Mouse (Mus musculus) forebrain, embryonic 11.5 days (tissue): ENCODE measurements around the gene Ap2a2. TPM values are rescaled to one million over a fixed set of nuclear protein-coding genes. Genes with fewer than 3 reads are reported as not detected.

Experiments
- ATAC-seq: fragments of 200-750 bp; cut with Nextera tagmentation; replicated peaks from 2 replicates; pipeline ENCODE4 v1.8.0; 2017; ENCODE audit warnings: moderate TSS enrichment; ENCODE audit not compliant: low FRiP score
- DNase-seq: peaks from one replicate; pipeline ENCODE4 v3.0.0-alpha.2; 2017; ENCODE audit warnings: low spot score
- H3K27ac ChIP-seq: fragments of 300-500 bp; sonication (generic); 2 replicates; pipeline ENCODE4 v1.5.1; 2014; ENCODE audit warnings: low read depth, low read length
- H3K27me3 ChIP-seq: fragments of 300-500 bp; sonication (generic); 2 replicates; pipeline ENCODE4 v1.6.1; 2014; ENCODE audit warnings: mild to moderate bottlenecking, low read length, mixed read lengths; ENCODE audit not compliant: control insufficient read depth, insufficient read depth
- H3K36me3 ChIP-seq: fragments of 300-500 bp; sonication (generic); 2 replicates; pipeline ENCODE4 v1.6.1; 2014; ENCODE audit warnings: mild to moderate bottlenecking, low read length, moderate library complexity, mixed read lengths; ENCODE audit not compliant: control insufficient read depth, insufficient read depth
- H3K4me1 ChIP-seq: fragments of 300-500 bp; sonication (generic); replicated peaks from 2 replicates; pipeline ENCODE4 v1.6.1; 2014; ENCODE audit warnings: low read length, mixed read lengths; ENCODE audit not compliant: control insufficient read depth, insufficient read depth
- H3K4me2 ChIP-seq: fragments of 300-500 bp; sonication (generic); 2 replicates; pipeline ENCODE4 v1.6.1; 2014; ENCODE audit warnings: low read depth, mild to moderate bottlenecking, low read length, moderate library complexity, mixed read lengths; ENCODE audit not compliant: severe bottlenecking
- H3K4me3 ChIP-seq: fragments of 300-500 bp; sonication (generic); 2 replicates; pipeline ENCODE4 v1.5.1; 2014; ENCODE audit warnings: low read depth, low read length
- H3K9ac ChIP-seq: fragments of 300-500 bp; sonication (generic); 2 replicates; pipeline ENCODE4 v1.6.1; 2014; ENCODE audit warnings: low read length
- H3K9me3 ChIP-seq: fragments of 300-500 bp; sonication (generic); 2 replicates; pipeline ENCODE4 v1.6.1; 2016; ENCODE audit warnings: low read length, mixed read lengths; ENCODE audit not compliant: control insufficient read depth
- WGBS: fragments of 180-500 bp; shearing (Covaris S2); extraction: QIAGEN DNeasy Blood & Tissue Kit; methylation state at CpG from one replicate; pipeline ENCODE4 v1.1.7; 2014; 5-methylcytosine and 5-hydroxymethylcytosine counted together
- polyA plus RNA-seq: library from polyadenylated mRNA; unstranded; fragments of >200 nt; fragmentation: Nextera tagmentation; extraction: Ambion mirVana; gene quantifications from 2 replicates; pipeline ENCODE4 v1.2.1, GENCODE M21; 2014

The Ap2a2 gene
- polyA plus RNA-seq, 1 experiment from 2014 or later, result 106 TPM

DNA sequence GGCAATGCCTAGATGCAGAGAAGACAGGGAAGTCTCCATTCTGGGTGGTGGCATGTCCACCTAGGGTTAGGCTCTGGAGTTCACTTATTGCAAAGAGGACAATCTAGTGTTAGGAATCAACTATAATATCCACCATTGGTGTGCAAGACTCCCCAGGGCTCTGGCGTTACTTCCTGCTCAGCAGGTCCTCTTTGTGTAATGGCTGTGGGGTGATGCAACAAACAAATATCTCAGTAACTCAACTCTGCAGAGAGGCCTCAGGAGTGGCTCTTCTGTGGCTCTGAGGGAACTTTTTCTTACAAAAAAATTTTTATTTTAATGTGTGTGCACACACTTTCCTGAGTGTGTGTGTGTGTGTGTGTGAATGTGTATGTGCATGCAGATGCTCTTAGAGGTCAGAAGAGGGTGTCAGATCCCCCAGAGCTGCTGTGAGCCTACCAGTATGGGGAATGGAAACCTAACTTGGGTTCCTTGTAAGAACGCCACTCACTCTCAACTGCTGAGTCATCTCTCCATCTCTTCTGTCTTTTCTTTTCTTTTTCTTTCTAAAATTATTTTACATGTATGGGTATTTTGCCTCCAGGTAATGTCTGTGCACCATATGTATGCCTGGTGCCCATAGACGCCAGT is 12.4 kb upstream of the Ap2a2 start:
- Histone ChIP-seq H3K36me3 (no peaks in the 10 kb centered on the region), H3K4me1 (no peaks in the 10 kb centered on the region), H3K4me2 (no peak overlapping the region), H3K9me3 (no peaks in the 10 kb centered on the region), H3K4me3 (no peak overlapping the region), H3K9ac (no peak overlapping the region), H3K27ac (no peak overlapping the region), H3K27me3 (no peaks in the 10 kb centered on the region)
- 87% methylated on average over 3 of the region's 3 CpGs for WGBS
- DNase-seq (no peak), ATAC-seq (no peak)

DNA sequence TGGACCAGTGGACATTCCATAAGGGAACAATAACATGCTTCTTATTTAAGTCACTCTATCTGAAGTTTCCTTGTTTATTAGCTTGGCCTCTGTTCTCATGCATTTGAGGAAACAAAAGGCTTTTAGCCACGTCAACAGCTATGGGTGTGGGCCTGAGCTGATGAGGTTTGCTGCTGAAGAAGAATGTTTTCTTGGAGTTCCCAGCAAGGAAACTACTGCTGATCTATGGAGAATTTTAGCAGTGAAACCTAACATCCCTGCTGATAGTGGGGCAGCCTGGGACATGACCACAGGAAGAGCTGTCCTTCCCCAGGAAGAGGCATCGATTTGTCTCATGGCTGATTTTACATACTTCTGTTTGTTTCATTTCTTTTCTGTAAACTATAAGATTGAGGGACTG is 11.5 kb upstream of the Ap2a2 start:
- no peak for ATAC-seq
- Histone ChIP-seq H3K4me2 (no peak overlapping the region), H3K27ac (no peak overlapping the region), H3K4me1 (no peaks in the 10 kb centered on the region), H3K9me3 (no peaks in the 10 kb centered on the region), H3K4me3 (no peak overlapping the region), H3K36me3 (no peaks in the 10 kb centered on the region), H3K27me3 (no peaks in the 10 kb centered on the region), H3K9ac (no peak overlapping the region)
- WGBS, result 70% methylated on average over 2 of the region's 2 CpGs
- no peak for DNase-seq

DNA sequence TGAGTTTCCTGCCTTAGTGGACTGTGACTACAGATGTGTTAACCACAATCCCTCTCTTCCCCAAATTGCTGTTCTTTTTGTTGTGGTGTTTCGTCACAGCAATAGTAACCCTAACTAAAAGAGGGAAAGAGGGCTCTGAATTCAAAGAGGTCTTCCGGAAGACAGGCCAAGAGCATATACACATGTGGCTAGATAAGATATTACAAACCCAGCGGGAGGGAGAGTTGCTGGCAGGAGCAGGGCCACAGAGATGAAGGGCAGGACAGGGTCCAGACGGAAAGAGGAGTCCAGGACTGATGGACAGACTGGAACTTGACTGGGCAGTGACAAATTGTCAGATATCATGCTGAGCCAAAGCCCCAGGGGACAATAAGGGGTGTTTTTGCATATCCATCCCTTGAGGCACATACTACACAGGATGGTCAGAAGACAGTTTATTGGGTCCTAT is 3.6 kb upstream of the Ap2a2 start:
- no peaks in the 10 kb centered on the region for H3K9me3 ChIP-seq

DNA sequence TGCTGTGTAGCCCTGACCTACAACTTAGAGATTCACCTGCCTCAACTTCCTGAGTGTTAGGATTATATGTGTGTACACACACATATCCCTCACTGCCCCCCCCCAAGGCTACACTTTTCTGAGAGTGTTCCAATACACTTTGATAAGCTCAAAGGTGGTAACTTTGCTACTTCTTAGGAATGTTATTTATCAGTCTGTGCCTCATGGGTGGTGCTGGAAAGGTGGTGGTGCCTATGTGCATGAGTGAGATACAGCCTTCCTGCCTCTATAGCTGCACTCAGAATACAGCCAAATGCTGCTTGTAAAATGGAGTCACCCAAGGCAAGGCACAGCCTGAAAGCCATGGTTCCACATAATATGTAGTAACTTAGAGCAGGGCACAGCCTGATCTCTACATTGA is 3.0 kb upstream of the Ap2a2 start:
- Histone ChIP-seq H3K27ac (no peak overlapping the region), H3K4me3 (no peak overlapping the region), H3K27me3 (no peaks in the 10 kb centered on the region), H3K9me3 (no peaks in the 10 kb centered on the region), H3K36me3 (no peaks in the 10 kb centered on the region), H3K9ac (no peak overlapping the region), H3K4me1 (peaks cover 2% of the 10 kb centered on the region; the same call in 1 of the 2 replicates), H3K4me2 (no peak overlapping the region)
- DNase-seq (no peak), ATAC-seq (no peak)

More for the DNA sequence above, 3.6 kb upstream of the Ap2a2 start:
- H3K9ac ChIP-seq, result no peak overlapping the region
- H3K4me2 ChIP-seq, result no peak overlapping the region
- DNase-seq (no peak), ATAC-seq (no peak)
- no peaks in the 10 kb centered on the region for H3K27me3 ChIP-seq
- H3K4me3 ChIP-seq, result no peak overlapping the region
- no peak overlapping the region for H3K27ac ChIP-seq
- peaks cover under 1% of the 10 kb centered on the region; the same call in 1 of the 2 replicates for H3K4me1 ChIP-seq
- no peaks in the 10 kb centered on the region for H3K36me3 ChIP-seq
- WGBS, result 76% methylated on average over 4 of the region's 4 CpGs

DNA sequence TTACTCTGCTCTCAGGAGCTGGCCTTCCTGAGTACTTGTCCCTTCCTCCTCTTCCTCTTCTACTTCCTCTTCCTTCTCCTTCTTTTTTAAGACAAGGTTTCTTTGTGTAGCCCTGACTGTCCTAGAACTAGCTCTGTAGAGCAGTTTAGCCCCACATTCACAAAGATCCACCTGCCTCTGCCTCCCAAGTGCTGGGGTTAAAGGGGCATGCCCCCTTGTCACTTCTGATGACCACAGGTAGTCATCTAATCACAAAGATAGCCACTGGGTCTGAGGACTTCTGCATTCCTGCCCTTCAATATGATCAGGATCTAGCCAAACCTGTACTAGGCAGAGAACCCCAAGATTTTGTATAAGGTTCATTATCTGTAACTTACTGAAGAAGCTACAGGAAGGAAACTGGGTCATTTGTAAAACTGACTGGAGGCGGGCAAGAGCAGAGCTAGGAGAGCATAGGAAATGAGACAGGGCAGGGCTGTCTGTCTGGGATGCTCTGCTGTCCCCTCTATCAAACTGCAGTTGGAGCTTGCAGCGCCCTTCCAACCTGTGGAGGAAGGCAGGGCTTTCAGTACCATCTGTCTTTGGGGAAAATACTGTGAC is 2.1 kb upstream of the Ap2a2 start:
- 72% methylated on average over 2 of the region's 2 CpGs for WGBS

DNA sequence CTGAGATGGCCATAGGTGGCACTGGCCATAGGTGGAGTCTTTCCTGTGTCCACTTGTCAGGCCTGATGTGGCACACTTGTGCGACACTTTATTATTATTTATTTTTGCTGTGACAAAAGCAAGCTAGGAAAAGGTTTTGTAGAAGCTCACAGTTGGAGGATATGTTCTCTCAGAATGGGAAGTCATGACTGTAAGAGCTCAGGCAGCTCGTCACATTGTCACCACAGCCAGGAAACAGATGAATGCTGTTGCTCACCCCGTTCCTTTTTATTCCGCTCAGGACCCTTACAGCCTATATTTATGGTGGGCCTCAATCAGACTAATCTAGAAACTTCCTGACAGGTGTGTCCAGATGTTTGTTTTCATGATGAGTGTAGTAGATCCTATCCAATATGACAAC is 1.5 kb upstream of the Ap2a2 start:
- Histone ChIP-seq H3K36me3 (no peaks in the 10 kb centered on the region), H3K4me3 (no peak overlapping the region), H3K27me3 (no peaks in the 10 kb centered on the region), H3K9ac (no peak overlapping the region), H3K27ac (no peak overlapping the region), H3K4me1 (peaks cover 2% of the 10 kb centered on the region; the same call in 1 of the 2 replicates), H3K9me3 (no peaks in the 10 kb centered on the region), H3K4me2 (no peak overlapping the region)
- no peak for ATAC-seq
- WGBS, result 89% methylated on average over 4 of the region's 4 CpGs
- no peak for DNase-seq

More for the DNA sequence above, 2.1 kb upstream of the Ap2a2 start:
- Histone ChIP-seq H3K4me2 (no peak overlapping the region), H3K4me3 (no peak overlapping the region), H3K27me3 (no peaks in the 10 kb centered on the region), H3K9me3 (no peaks in the 10 kb centered on the region), H3K27ac (no peak overlapping the region), H3K9ac (no peak overlapping the region), H3K36me3 (no peaks in the 10 kb centered on the region), H3K4me1 (peaks cover 2% of the 10 kb centered on the region; the same call in 1 of the 2 replicates)
- no peak for DNase-seq
- ATAC-seq, result no peak

DNA sequence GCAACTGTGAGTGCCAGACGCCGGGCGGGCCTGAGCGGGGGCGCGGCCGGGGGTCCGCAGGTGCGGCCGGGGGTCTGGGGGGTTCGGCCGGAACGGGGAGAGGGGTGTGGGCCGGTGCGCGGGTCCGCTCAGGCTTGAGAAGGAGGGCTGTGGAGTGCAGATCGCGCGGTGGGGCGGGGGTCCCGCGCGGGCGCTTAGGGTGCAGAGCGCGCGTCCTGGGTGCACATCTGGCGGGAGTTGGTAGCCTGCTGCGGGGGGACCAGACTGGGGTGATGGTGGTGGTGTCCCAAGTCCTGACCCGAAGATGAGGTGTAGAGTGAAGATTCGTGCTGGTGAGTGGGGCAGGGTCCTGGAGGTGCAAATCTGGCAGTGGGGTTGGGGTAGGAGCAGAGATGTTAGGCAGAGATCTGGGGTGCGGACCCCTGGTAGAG is 463 bp downstream of the Ap2a2 start:
- H3K27ac ChIP-seq, result peak overlapping the region; percentile 48; the same call in 1 of the 2 replicates
- peaks cover 2% of the 10 kb centered on the region; the same call in 1 of the 2 replicates for H3K4me1 ChIP-seq
- H3K27me3 ChIP-seq, result no peaks in the 10 kb centered on the region
- H3K9me3 ChIP-seq, result no peaks in the 10 kb centered on the region
- ATAC-seq (peak; percentile 64), DNase-seq (no peak)
- H3K36me3 ChIP-seq, result no peaks in the 10 kb centered on the region
- peak overlapping the region; percentile 96 for H3K4me3 ChIP-seq
- under 1% methylated on average over 33 of the region's 33 CpGs for WGBS
- H3K4me2 ChIP-seq, result peak overlapping the region; percentile 85
- peak overlapping the region; percentile 97 for H3K9ac ChIP-seq

DNA sequence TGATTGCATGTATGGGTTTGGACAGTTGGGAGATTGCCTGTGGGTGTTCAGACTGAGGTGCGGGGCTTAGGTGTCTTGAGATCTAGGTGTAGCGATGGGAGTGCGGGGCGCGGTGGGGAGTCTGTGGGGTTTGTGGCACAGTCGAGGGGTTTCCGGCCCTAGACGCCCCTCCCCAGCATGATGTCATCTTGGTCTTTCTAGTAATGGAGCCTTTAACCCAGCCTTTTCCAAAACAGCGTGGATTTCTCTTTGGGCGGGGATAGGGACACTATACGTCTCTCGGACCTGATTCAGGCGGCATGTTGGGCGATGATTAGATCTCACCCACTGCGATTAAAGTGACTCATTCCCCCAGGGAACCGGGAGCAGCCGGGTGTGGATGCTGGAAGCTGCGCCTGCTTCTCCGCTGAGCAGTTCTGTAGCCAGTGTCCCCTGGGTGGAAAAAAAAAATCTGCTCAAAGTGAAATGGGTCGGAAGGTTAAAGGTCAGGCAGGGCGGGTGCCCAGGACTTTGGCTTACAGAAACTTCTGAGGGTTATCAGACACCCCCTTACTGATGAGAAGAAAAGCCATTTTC is 967 bp downstream of the Ap2a2 start:
- H3K27ac ChIP-seq, result no peak overlapping the region
- peak; percentile 61 for DNase-seq
- peaks cover 2% of the 10 kb centered on the region; the same call in 1 of the 2 replicates for H3K4me1 ChIP-seq
- 2% methylated on average over 21 of the region's 21 CpGs for WGBS
- peak overlapping the region; percentile 85 for H3K4me2 ChIP-seq
- H3K9ac ChIP-seq, result peak overlapping the region; percentile 97
- no peaks in the 10 kb centered on the region for H3K27me3 ChIP-seq
- ATAC-seq, result peak; percentile 1
- H3K9me3 ChIP-seq, result no peaks in the 10 kb centered on the region
- no peaks in the 10 kb centered on the region for H3K36me3 ChIP-seq
- peak overlapping the region; percentile 96 for H3K4me3 ChIP-seq
